Mouse (Mus musculus) left cerebral cortex, adult 9 months (tissue): ENCODE data around the gene Fcgr3.
"Not testable (repeated sequence)": the region's sequence is repeated elsewhere in the genome, so short reads cannot be mapped to it uniquely, and the experiment has no call there.

Experiments
- DNase-seq, 2 experiments: peaks; one replicate each; pipeline ENCODE4 v3.0.0; 2022; ENCODE audit warnings: low spot score in 2 of 2

The Fcgr3 gene

GRCm38 (mm10) chr1:171085718-171086117 lies 21.0 kb upstream of the Fcgr3 start:
- no peak for DNase-seq

GRCm38 (mm10) chr1:171081512-171082231 lies 16.9 kb upstream of the Fcgr3 start:
- DNase-seq = not testable (repeated sequence)

DNA sequence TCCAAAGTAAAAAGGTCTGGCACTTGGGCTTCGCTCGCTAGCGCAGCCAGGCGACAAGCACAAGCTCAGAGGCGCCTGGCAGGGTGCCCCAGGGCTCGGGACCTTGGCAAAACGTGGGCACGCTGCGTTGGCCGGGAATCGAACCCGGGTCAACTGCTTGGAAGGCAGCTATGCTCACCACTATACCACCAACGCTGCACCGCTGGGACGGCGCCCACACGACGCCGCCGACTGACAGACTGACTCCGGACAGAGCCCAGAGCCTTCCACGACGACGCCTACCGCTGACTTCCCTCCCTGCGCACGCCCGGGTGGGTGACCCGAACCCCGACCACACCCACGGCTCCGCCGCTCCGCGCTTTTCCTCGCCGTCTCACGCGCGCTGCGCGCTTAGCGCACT lies 15.1 kb upstream of the Fcgr3 start:
- not testable (repeated sequence) for DNase-seq

GRCm38 (mm10) chr1:171079345-171079744 lies 14.6 kb upstream of the Fcgr3 start:
- DNase-seq = not testable (repeated sequence)

GRCm38 (mm10) chr1:171078419-171078818 lies 13.7 kb upstream of the Fcgr3 start:
- DNase-seq = not testable (repeated sequence)

DNA sequence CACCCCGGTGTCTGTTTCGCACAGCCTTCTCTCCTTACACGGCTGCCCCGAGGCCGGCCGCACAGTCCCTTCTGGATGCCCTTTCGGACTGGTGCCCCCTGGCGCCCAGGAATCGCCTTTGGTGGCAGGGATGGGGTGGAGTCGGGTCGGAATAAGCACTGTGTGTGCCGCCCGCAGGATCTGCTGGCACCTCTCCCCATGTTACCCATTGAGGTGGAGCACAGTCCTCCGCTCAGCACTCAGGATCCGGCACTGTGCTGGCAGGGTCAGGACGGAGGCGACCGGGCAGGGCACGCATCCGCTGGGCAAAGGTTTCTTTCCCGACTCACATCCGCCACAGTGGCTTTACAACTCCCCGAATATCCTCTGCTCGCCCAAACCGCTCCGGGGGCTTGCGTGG lies 13.2 kb upstream of the Fcgr3 start:
- DNase-seq = not testable (repeated sequence)

- not testable (repeated sequence) for DNase-seq
These were observed 12.5 kb upstream of the Fcgr3 start for GRCm38 (mm10) chr1:171077192-171077591.

- not testable (repeated sequence) for DNase-seq
These were observed 11.4 kb upstream of the Fcgr3 start for GRCm38 (mm10) chr1:171076176-171076575.

DNA sequence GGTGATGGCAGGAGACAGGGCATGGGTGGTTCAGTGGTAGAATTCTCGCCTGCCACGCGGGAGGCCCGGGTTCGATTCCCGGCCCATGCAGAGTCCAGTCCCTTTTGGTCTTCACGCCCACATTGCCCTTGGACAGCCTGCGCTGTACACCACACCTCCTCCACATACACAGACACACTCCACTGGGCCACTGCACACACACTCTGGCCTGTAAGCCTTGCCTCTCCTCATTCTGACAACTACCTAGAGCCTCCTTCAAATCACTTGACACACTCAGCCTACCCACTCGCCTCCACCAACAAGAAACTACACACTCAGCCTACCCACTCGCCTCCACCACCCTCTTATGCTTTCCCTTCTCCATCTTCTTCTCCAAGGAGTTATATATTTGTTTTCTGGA lies 9.5 kb upstream of the Fcgr3 start:
- not testable (repeated sequence) for DNase-seq

DNA sequence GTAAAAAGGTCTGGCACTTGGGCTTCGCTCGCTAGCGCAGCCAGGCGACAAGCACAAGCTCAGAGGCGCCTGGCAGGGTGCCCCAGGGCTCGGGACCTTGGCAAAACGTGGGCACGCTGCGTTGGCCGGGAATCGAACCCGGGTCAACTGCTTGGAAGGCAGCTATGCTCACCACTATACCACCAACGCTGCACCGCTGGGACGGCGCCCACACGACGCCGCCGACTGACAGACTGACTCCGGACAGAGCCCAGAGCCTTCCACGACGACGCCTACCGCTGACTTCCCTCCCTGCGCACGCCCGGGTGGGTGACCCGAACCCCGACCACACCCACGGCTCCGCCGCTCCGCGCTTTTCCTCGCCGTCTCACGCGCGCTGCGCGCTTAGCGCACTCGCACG lies 7.5 kb upstream of the Fcgr3 start:
- not testable (repeated sequence) for DNase-seq

- not testable (repeated sequence) for DNase-seq
These were observed 7.0 kb upstream of the Fcgr3 start for GRCm38 (mm10) chr1:171071726-171072125.

- DNase-seq = not testable (repeated sequence)
These were observed 6.1 kb upstream of the Fcgr3 start for GRCm38 (mm10) chr1:171070879-171071278.

DNA sequence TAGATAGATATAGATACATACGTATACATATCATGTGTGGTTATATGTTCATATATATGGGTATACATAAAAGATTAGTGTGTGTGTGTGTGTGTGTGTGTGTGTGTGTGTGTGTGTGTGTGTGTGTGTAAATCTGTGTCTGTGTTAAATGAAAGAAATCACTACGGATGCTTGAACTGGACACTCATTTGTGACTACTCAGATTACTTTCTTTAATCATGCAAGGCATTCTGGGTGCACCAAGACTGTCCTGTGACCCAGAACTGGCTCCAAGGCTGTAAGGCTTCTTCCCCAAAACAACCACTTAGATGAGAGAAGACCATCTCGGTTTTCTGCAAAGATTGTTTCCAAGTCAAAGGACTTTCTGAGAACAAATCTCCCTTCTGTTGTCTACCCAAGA lies 4.8 kb upstream of the Fcgr3 start:
- not testable (repeated sequence) for DNase-seq

GRCm38 (mm10) chr1:171067928-171068327 lies 3.2 kb upstream of the Fcgr3 start:
- DNase-seq = not testable (repeated sequence)

GRCm38 (mm10) chr1:171066583-171066982 lies 1.8 kb upstream of the Fcgr3 start:
- not testable (repeated sequence) for DNase-seq

GRCm38 (mm10) chr1:171065768-171066167 lies 1.0 kb upstream of the Fcgr3 start:
- DNase-seq = peak in 1 of 2 experiments; percentile 43

- peak in 1 of 2 experiments; percentile 49 for DNase-seq
These were observed 480 bp upstream of the Fcgr3 start for GRCm38 (mm10) chr1:171065243-171065587.

- DNase-seq = peak in 1 of 2 experiments; percentile 59
These were observed 905 bp downstream of the Fcgr3 start for GRCm38 (mm10) chr1:171063569-171064490.

DNA sequence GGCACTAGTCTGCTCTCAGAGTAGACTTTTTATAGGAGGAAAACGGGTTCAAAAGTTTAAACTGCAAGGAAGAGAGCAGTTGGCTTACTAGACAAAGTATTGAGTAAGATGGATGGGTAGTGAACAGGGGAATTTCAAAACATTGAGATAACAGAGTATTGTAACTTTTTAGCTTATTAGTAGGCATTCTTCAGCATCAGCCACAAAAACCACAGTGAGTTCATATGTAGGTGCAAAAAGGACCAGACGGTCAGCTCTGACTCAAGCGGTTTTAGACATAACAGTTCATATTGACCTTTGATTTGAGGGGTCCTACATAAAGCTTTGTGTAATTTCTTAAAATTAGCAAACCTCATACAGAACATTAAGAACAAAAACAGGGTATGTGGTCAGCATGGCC lies 3.2 kb downstream of the Fcgr3 start:
- DNase-seq = no peak

GRCm38 (mm10) chr1:171060392-171060791 lies 4.3 kb downstream of the Fcgr3 start:
- no peak for DNase-seq

DNA sequence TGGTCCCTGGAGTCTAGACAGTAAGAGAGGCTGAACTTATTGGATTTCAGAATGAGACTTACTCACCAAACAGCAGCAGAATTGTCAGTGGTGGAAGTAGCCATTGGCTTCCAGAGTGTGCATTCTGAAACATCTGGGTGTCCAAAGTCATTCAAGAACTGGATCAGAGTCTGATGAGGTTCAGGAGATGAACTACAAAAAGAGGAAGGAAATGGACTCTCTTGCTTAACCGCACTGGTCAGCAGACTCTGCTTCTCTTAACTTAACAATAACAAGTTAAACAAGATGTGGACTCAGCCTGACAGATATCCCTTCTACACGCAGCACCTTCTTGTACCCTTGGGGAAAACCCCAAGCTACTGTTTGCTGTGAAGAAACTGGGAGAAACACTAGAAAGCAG lies 5.5 kb downstream of the Fcgr3 start:
- no peak for DNase-seq

DNA sequence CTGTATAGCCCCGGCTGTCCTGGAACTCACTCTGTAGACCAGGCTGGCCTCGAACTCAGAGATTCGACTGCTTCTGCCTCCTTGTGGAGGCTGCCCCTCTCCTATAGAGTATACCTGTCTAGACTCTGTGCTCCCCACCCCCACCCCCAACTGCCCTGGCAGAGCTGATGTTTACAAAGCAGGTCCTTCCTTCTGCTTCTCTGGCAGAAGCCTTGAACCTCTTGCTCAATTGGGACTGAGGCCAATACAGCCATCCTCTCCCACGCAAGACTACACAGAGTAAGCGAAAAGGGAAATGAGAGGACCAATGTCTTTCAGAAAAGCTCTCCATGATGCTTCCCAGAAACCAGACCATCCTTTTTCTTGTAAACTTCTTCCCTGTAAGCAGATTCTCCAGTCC lies 7.5 kb downstream of the Fcgr3 start:
- DNase-seq = no peak

- DNase-seq = no peak
These were observed 11.4 kb downstream of the Fcgr3 start for GRCm38 (mm10) chr1:171053305-171053704.
